Mouse (Mus musculus) frontal cortex, adult (tissue): Measurements from ENCODE around the gene Gm4450.
"Not testable (repeated sequence)": the region's sequence is repeated elsewhere in the genome, so short reads cannot be mapped to it uniquely, and the experiment has no call there.

Source experiments
- ATAC-seq: cut with Nextera tagmentation; 2 replicates; pipeline ENCODE4 v1.9.2; 2017; ENCODE audit warnings: mild to moderate bottlenecking, moderate library complexity, mixed read lengths; ENCODE audit not compliant: low TSS enrichment

Gm4450 gene

DNA sequence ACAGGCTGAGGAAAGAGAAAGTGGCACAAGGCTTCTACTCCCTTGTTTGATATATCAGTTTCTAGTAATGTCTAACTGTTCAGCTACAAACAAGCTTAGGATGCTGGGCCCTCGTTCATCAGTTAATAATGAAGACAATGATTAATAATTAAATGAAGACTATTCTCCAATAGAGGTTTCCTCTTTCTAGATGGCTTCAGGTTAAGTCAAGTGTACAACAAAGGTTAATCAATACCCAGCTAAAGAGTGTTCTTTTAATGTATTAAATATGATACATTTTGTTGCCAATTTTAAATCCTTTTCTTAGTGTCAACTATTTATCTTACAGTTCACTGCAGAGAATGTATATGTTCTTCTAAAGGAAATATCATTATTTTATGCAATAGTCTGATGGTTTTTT, at the start of gene Gm4450:
Gene Gm4450, minus strand, starts transcription at position 101 of the 400 bp plus-strand sequence.
- not testable (repeated sequence) for ATAC-seq

DNA sequence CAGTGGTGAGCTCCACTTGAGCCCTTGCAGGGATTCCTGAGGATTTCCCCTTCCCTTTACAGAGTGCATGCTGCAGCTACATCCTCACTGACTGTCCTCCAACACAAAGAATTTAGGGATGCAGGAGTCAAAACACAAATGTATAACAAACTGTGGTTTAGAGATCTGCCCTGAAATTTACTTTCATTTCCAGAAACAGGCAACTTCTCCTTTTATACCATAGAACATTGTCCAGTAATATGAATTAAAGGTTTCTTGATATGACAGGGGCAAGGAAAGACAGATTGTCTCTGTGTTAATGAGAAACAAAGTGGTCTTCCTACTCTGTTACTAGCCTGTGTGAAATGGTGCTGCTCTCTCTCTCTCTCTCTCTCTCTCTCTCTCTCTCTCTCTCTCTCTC, 40.5 kb upstream of the Gm4450 start:
- ATAC-seq: not testable (repeated sequence)

DNA sequence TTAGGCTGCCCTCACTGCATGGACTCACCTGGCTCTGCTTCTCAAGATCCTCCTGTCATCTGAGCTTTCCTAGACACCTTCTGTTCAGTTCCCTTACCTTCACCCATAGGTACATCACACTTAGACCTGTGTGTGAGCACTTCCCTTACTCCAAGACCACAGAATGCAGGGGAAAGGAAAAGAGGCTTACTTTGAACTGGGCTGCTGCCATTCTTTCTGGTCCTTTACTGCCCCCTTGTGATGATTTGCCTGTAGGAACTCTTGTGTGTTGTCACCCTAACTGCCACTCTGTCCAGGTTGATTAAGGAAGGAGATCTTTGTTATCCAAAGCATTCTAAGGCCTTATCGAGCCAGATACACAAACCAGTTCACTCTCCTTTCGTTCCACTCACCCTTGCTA, 39.8 kb upstream of the Gm4450 start:
- ATAC-seq: peak; percentile 85

GRCm38 (mm10) chr3:98495055-98495454, 38.1 kb upstream of the Gm4450 start:
- ATAC-seq: not testable (repeated sequence)

GRCm38 (mm10) chr3:98494184-98494583, 37.3 kb upstream of the Gm4450 start:
- not testable (repeated sequence) for ATAC-seq

GRCm38 (mm10) chr3:98471499-98471898, 14.6 kb upstream of the Gm4450 start:
- not testable (repeated sequence) for ATAC-seq

GRCm38 (mm10) chr3:98471057-98471456, 14.1 kb upstream of the Gm4450 start:
- not testable (repeated sequence) for ATAC-seq

DNA sequence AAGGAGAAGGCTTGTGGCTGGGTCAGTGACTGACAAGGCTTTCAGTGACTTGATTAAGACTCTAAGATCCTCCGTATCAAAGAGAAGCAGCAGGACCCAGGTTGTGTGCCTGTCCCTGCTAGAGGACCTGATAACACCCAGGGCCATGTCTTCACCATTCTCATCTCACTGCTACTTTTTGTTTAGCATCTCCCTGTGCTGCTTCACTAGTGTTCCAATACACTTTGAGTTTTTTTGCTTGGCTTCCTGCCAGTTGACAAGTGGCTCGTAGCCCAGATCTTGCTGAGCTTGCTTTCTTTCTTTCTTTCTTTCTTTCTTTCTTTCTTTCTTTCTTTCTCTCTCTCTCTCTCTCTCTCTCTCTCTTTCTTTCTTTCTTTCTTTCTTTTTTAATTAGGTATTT, 12.4 kb upstream of the Gm4450 start:
- ATAC-seq: not testable (repeated sequence)

DNA sequence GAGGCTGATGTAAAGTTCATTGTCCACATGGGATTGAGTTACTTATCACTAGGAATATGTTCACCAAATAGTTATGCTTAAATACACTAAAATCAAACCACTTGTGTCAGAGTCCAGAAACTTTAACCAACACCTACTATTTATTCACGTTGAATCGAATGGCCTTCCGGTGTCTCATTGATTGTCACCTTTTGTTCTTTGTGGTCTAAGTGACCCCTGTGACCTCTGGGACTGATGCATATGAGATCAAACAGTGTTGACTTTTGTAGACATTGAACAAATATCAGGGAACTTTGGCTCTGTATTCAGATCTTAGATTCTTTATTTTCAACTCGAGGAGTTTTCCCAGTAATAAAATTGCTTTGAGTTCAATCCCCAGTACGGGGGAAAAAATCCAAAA, 3.1 kb downstream of the Gm4450 start:
- not testable (repeated sequence) for ATAC-seq

GRCm38 (mm10) chr3:98443924-98444323, 13.0 kb downstream of the Gm4450 start:
- not testable (repeated sequence) for ATAC-seq

DNA sequence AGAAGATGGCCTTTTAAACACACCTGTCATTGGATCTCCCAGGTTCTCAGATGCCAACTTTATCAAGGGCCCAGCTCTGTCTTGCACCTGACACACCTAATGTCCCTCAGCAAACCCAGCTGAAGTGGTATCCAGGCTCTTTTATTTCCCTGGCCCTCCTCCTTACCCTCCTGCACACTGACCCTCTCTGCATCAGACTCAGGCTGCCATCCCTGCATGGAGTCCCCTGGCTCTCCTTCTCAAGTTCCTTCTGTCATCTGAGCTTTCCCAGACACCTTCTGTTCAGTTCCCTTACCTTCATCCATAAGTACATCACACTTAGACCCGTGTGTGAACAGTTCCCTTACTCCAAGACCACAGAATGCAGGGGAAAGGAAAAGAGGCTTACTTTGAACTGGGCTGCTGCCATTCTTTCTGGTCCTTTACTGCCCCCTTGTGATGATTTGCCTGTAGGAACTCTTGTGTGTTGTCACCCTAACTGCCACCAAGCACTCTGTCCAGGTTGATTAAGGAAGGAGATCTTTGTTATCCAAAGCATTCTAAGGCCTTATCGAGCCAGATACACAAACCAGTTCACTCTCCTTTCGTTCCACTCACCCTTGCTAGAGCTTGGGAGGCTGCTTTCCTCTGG, 13.7 kb downstream of the Gm4450 start:
- ATAC-seq: peak; percentile 90

- ATAC-seq: not testable (repeated sequence)
These were observed 14.7 kb downstream of the Gm4450 start for GRCm38 (mm10) chr3:98442245-98442644.

GRCm38 (mm10) chr3:98435030-98435429, 21.9 kb downstream of the Gm4450 start:
- no peak for ATAC-seq

GRCm38 (mm10) chr3:98434088-98434816, 22.7 kb downstream of the Gm4450 start:
- ATAC-seq: no peak

GRCm38 (mm10) chr3:98428928-98429525, 27.9 kb downstream of the Gm4450 start:
- no peak for ATAC-seq

DNA sequence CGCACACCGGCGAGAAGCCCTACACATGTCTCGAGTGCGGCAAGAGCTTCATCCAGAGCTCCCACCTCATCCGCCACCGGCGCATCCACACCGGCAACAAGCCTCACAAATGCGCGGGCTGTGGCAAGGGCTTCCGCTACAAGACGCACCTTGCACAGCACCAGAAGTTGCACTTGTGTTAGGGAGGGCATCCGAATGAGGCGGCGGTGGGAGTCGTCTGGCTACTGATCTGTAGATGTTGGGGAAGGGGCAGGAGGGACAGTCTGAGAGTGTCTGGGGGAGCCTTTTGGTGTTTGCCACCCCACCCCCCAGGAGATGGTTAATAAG, 28.5 kb downstream of the Gm4450 start:
- ATAC-seq: no peak; the same call in 1 of the 2 replicates

DNA sequence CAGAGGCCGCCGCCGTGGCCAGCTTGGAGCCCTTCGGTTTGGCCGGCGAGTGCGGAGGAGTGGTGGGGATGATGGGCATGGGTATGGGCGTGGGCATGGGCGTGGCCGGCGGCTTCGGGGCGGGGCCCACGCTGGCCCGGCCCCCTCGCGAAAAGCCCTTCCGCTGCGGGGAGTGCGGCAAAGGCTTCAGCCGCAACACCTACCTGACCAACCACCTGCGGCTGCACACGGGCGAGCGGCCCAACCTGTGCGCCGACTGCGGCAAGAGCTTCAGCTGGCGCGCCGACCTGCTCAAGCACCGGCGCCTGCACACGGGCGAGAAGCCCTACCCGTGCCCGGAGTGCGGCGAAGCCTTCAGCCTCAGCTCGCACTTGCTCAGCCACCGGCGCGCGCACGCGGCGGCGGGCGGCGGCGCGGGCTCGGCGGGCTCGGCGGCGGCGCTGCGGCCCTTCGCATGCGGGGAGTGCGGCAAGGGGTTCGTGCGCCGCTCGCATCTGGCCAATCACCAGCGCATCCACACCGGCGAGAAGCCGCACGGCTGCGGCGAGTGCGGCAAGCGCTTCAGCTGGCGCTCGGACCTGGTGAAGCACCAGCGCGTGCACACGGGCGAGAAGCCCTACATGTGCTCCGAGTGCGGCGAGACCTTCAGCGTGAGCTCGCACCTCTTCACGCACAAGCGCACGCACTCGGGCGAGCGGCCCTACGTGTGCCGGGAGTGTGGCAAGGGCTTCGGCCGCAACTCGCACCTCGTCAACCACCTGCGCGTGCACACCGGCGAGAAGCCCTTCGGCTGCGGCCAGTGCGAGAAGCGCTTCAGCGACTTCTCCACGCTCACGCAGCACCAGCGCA, 29.1 kb downstream of the Gm4450 start:
- ATAC-seq: peak; percentile 85

DNA sequence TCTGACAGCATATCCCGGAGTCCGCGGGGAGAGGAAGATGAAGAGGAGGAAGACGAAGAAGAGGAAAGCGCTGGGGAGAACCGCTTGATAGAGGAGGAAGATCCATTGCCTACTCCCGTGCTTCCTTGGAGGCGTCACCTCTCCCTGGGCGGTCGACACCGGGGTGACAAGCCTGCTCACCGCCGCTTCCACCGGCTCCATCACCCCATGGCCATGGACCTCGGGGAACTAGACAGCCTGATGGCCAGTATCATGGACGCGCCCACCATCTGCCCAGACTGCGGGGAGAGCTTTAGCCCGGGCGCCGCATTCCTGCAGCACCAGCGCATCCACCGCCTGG, 29.7 kb downstream of the Gm4450 start:
- peak; percentile 28 for ATAC-seq

GRCm38 (mm10) chr3:98426749-98427148, 30.2 kb downstream of the Gm4450 start:
- peak; percentile 24; the same call in 1 of the 2 replicates for ATAC-seq

- ATAC-seq: no peak
These were observed 34.0 kb downstream of the Gm4450 start for GRCm38 (mm10) chr3:98422926-98423325.

- no peak for ATAC-seq
These were observed 37.2 kb downstream of the Gm4450 start for GRCm38 (mm10) chr3:98419786-98420070.
